Mouse (Mus musculus): ENCODE measurements around the gene Elmo2. TPM values are rescaled to one million over a fixed set of nuclear protein-coding genes. Genes with fewer than 3 reads are reported as not detected.

Elmo2 gene
- polyA plus RNA-seq (2017; shearing (Covaris generic)): 10 to 100 TPM; 50.7 to 68.7 TPM

DNA sequence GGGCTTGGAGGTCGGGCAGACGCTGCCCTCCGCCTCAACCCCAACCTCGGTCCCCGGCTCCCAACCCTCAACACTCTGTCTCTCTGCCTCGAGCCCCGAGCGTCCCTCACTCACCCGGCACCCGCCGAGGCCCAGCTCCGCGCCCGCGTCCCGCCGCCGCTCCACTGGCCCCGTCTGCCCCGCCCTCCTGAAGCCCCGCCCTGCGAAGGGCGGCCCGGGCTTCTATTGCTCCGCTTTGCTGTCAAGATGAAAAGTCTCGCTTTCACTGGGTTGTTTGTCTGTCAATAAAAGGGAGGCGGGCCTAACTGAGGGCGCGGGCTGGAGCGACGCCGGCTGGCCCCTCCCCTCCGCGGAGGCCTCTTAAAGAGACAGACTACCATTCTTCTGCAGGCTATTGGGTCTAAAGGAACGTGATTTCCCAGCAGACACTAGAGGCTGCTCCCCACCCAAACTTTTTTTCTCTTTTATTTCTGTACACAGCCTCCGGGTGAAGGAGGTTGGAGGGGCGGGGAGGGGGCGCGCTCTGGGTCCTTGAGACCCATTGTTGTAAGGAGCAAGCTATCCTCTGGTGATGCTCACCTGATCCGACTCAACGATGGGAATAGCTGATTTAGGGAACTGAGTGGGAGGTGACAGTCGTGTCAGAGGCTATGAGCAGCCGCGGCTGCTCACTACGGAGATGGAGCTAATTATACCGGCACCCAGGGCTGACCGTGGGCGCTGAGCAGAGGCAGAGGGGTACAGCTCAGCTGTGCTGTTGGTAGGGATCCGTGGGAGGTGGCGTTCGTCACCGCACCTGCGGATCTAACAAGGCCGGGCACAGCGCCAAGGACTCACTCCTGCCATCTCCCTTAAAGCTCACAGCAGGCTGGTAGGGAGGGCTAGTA is at the start of gene Elmo2:
Gene Elmo2, minus strand, starts transcription at position 176 of the 887 bp plus-strand sequence.

GRCm38 (mm10) chr2:165368496-165368895 is 42.2 kb upstream of the Elmo2 start, which contains the start of gene Zfp663:
TSS of gene Zfp663 (minus strand) at chr2:165368729.

GRCm38 (mm10) chr2:165287202-165287984 is 38.9 kb downstream of the Elmo2 start, which contains the start of gene Slc35c2:
TSS of gene Slc35c2 (minus strand) at chr2:165287869.

Other genes starting within 250 kb of the Elmo2 start
- gene 1700025C18Rik, start 235.7 kb downstream of the Elmo2 start, polyA plus RNA-seq (2017; shearing (Covaris generic)): not detected
- gene Cdh22, start 91.6 kb downstream of the Elmo2 start, polyA plus RNA-seq (2017; shearing (Covaris generic)): under 1 TPM in 1 of 2 experiments, not detected in 1; 0.89 TPM
- gene Slc35c2, start 38.6 kb downstream of the Elmo2 start, polyA plus RNA-seq (2017; shearing (Covaris generic)): 10 to 100 TPM; 57.3 to 60.1 TPM
- not detected for gene Zfp663, start 42.2 kb upstream of the Elmo2 start, polyA plus RNA-seq (2017; shearing (Covaris generic))
- under 1 TPM in 1 of 2 experiments, not detected in 1; 0.02 TPM for gene Zfp334, start 61.8 kb upstream of the Elmo2 start, polyA plus RNA-seq (2017; shearing (Covaris generic))
- not detected for gene Ocstamp, start 73.9 kb upstream of the Elmo2 start, polyA plus RNA-seq (2017; shearing (Covaris generic))
- 1 to 10 TPM in 1 of 2 experiments, under 1 TPM in 1; 0.23 to 3.7 TPM for gene Slc13a3, start 146.8 kb upstream of the Elmo2 start, polyA plus RNA-seq (2017; shearing (Covaris generic))
- gene Trp53rka, start 166.8 kb upstream of the Elmo2 start, polyA plus RNA-seq (2017; shearing (Covaris generic)): 10 to 100 TPM; 43.0 to 61.7 TPM
- 1 to 10 TPM in 1 of 2 experiments, under 1 TPM in 1; 0.10 to 2.0 TPM for gene Slc2a10, start 177.3 kb upstream of the Elmo2 start, polyA plus RNA-seq (2017; shearing (Covaris generic))